12 mouse cellular contexts compared by ENCODE assay signal in the genomic region with DNA sequence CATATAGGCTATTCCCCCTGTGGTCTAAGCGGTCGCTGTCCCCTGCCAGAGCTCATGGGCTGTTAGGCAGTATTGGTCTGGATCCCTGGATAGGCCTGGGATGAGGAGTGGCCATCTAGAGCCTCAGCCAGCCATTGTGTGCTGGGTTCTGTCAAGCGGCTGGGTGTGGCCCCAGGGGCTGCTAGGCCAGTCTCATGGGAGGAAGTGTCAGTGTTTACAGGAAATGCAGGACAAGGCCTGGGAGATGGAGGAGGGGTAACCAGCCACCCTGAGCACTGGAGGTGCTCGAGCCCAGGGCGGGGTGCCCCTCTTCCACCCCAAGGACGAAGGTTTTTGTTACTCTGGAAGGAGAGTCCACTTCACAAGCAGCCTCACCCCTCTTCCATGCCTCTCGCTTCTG. TPM values are rescaled to one million over a fixed set of nuclear protein-coding genes. Genes with fewer than 3 reads are reported as not detected.
A peak's percentile ranks its signal among the peaks of the same experiment; 100 is the strongest.
DNase-seq lines count a peak whose midpoint lies in the region; ATAC-seq and TF ChIP-seq lines count a peak whose summit lies in the region.
"Had no signal": no experiment of that assay in that cellular context is flagged by ENCODE, and none has a peak within 500 bp of the region (broad histone marks: within the 10 kb centered on the region; RNA-seq: fewer than 3 reads in every experiment).

No protein-coding gene starts in this region.

- H3K36me3 ChIP-seq in liver, embryonic 11.5 days (ENCODE audit: control insufficient read depth, insufficient read depth, low read length): no peaks in the 10 kb centered on the region
- H3K36me3 ChIP-seq in liver, postnatal 0 days (replicated peaks; ENCODE audit: insufficient read depth, low read length): no peaks in the 10 kb centered on the region
- H3K36me3 ChIP-seq in kidney, postnatal 0 days (ENCODE audit: insufficient read depth, low read length): no peaks in the 10 kb centered on the region

- WGBS in liver, embryonic 11.5 days: 54% methylated on average over 7 of the region's 7 CpGs
- WGBS in liver, postnatal 0 days (ENCODE audit: insufficient replicate concordance): 58% methylated on average over 7 of the region's 7 CpGs
- 59% methylated on average over 7 of the region's 7 CpGs for WGBS in kidney, postnatal 0 days

- 0 out of 2 replicates have a peak, but pooled peaks have one; percentile 29 for ATAC-seq in liver, embryonic 11.5 days (replicated peaks; ENCODE audit: low FRiP score)
- ATAC-seq in liver, postnatal 0 days: no peak
- ATAC-seq in kidney, postnatal 0 days (replicated peaks; ENCODE audit: low FRiP score, low read depth): 0 out of 2 replicates have a peak, but pooled peaks have one; percentile 25
- no peak for ATAC-seq in monocyte, adult 5-6 weeks (replicated peaks; ENCODE audit: insufficient number of reproducible peaks, low FRiP score, low TSS enrichment, poor library complexity, severe bottlenecking)
- ATAC-seq: intestine, postnatal 0 days had no signal

- H3K4me1 ChIP-seq in liver, embryonic 11.5 days (replicated peaks; ENCODE audit: control insufficient read depth, insufficient read depth, low read length): peaks cover 4% of the 10 kb centered on the region; the same call in 1 of the 2 replicates
- no peaks in the 10 kb centered on the region for H3K4me1 ChIP-seq in liver, postnatal 0 days (ENCODE audit: insufficient read depth)
- 0 out of 2 replicates have a peak, but pooled peaks cover 7% of the 10 kb centered on the region for H3K4me1 ChIP-seq in kidney, postnatal 0 days (replicated peaks; ENCODE audit: insufficient read depth, low read length)

- no peak for DNase-seq in liver, embryonic 11.5 days (ENCODE audit: low spot score)
- no peak for DNase-seq in liver, postnatal 0 days
- DNase-seq in gastrocnemius, postnatal 14 days: peak; percentile 51
- peak; percentile 58 for DNase-seq in kidney, postnatal 0 days (ENCODE audit: low spot score)
- peak; percentile 27 for DNase-seq in skeletal muscle tissue, adult 2 months (ENCODE audit: low read depth, low spot score)
- DNase-seq in spleen, postnatal 36 days (ENCODE audit: low spot score in 2 of 2): no peak
- no peak for DNase-seq in right cerebral cortex, postnatal 14 days

- H3K27me3 ChIP-seq in liver, embryonic 11.5 days (replicated peaks; ENCODE audit: control insufficient read depth, insufficient read depth, low read length): no peaks in the 10 kb centered on the region
- no peaks in the 10 kb centered on the region for H3K27me3 ChIP-seq in liver, postnatal 0 days (ENCODE audit: insufficient read depth, low read length)
- no peaks in the 10 kb centered on the region for H3K27me3 ChIP-seq in kidney, postnatal 0 days (ENCODE audit: insufficient read depth, low read length)

- no peaks in the 10 kb centered on the region for H3K9me3 ChIP-seq in liver, embryonic 11.5 days (ENCODE audit: control insufficient read depth, low read length)
- no peaks in the 10 kb centered on the region for H3K9me3 ChIP-seq in liver, postnatal 0 days (ENCODE audit: low read length)
- H3K9me3 ChIP-seq in kidney, postnatal 0 days (replicated peaks; ENCODE audit: low read length): no peaks in the 10 kb centered on the region

- no peak for TF ChIP-seq EP300 in liver, postnatal 0 days (IDR thresholded peaks at IDR 0.05; ENCODE audit: low read depth)

- no peak overlapping the region for H3K27ac ChIP-seq in liver, embryonic 11.5 days (ENCODE audit: low read depth, low read length)
- H3K27ac ChIP-seq in liver, postnatal 0 days (ENCODE audit: low read depth): no peak overlapping the region
- H3K27ac ChIP-seq in kidney, postnatal 0 days: peak overlapping the region; percentile 54
- H3K27ac ChIP-seq: macrophage had no signal

- no peak overlapping the region for H3K4me2 ChIP-seq in liver, embryonic 11.5 days
- no peak overlapping the region for H3K4me2 ChIP-seq in liver, postnatal 0 days (ENCODE audit: low read depth, low read length)
- no peak overlapping the region for H3K4me2 ChIP-seq in kidney, postnatal 0 days (ENCODE audit: low read length)

- no peak overlapping the region for H3K4me3 ChIP-seq in liver, embryonic 11.5 days (ENCODE audit: low read depth, low read length)
- no peak overlapping the region for H3K4me3 ChIP-seq in liver, postnatal 0 days (ENCODE audit: low read depth, low read length)
- H3K4me3 ChIP-seq in kidney, postnatal 0 days (replicated peaks; ENCODE audit: low read depth, low read length): no peak overlapping the region
- H3K4me3 ChIP-seq: erythroblast, embryonic 14.5 days had no signal

- intact Hi-C loops in gastrocnemius, postnatal 14 days (cut with DNase I; ENCODE audit: low total_unique reads): no loop called here

- TF ChIP-seq CTCF in liver, postnatal 0 days (IDR thresholded peaks at IDR 0.05; ENCODE audit: low read depth): no peak
- TF ChIP-seq CTCF in kidney, postnatal 0 days (IDR thresholded peaks at IDR 0.05; ENCODE audit: low read depth): no peak

- no peak overlapping the region for H3K9ac ChIP-seq in liver, embryonic 11.5 days (ENCODE audit: low read depth, low read length)
- H3K9ac ChIP-seq in liver, postnatal 0 days (replicated peaks): no peak overlapping the region
- H3K9ac ChIP-seq in kidney, postnatal 0 days (ENCODE audit: low read depth, low read length): no peak overlapping the region

RNA-seq across cellular contexts. Expression of a gene that starts 36.3 kb away (rescaled TPM):
- 8.0 and 8.3 TPM in 2 replicates for polyA plus RNA-seq in liver, embryonic 11.5 days (2014; fragmentation: Nextera tagmentation; extraction: Ambion mirVana)
- 2.0 and 2.3 TPM in 2 replicates for polyA plus RNA-seq in liver, postnatal 0 days (2015; fragmentation: Nextera tagmentation; extraction: Ambion mirVana)
- 10 to 100 TPM; 15.5 to 15.8 TPM for total RNA-seq in gastrocnemius, postnatal 14 days (2021)
- polyA plus RNA-seq in kidney, postnatal 0 days (2015; fragmentation: Nextera tagmentation; extraction: Ambion mirVana): 11.9 and 12.5 TPM in 2 replicates
- total RNA-seq in monocyte, adult 5-6 weeks (2017): 0.10 to 0.21 TPM in 2 of 3 replicates, not detected in the other
- total RNA-seq: neutrophil, adult 5-6 weeks had no signal
- polyA plus RNA-seq: macrophage had no signal

Comparison
In these comparisons a context has a peak if more than half of its experiments do, and no peak if none do; other contexts are left out.
1. ATAC-seq: peak in liver, embryonic 11.5 days (single experiment) and kidney, postnatal 0 days (single experiment); none in liver, postnatal 0 days (single experiment) and monocyte, adult 5-6 weeks (single experiment).
2. DNase-seq: peak in gastrocnemius, postnatal 14 days (single experiment), kidney, postnatal 0 days (single experiment) and skeletal muscle tissue, adult 2 months (single experiment); none in liver, embryonic 11.5 days (single experiment), liver, postnatal 0 days (single experiment), spleen, postnatal 36 days (0 of 2) and right cerebral cortex, postnatal 14 days (single experiment).